Mouse (Mus musculus): ENCODE results near the gene Bend3.

The Bend3 gene

GRCm38 (mm10) chr10:43478751-43479435 lies at the start of gene Bend3:
TSS of gene Bend3 (plus strand) at chr10:43478831.
- DNase-seq (ENCODE audit: low read depth, low spot score): no peak

GRCm38 (mm10) chr10:43430606-43431005 lies 48.0 kb upstream of the Bend3 start:
- DNase-seq (ENCODE audit: low read depth, low spot score): no peak

- DNase-seq (ENCODE audit: low read depth, low spot score): no peak
These were observed 44.3 kb upstream of the Bend3 start for GRCm38 (mm10) chr10:43434326-43434725.

DNA sequence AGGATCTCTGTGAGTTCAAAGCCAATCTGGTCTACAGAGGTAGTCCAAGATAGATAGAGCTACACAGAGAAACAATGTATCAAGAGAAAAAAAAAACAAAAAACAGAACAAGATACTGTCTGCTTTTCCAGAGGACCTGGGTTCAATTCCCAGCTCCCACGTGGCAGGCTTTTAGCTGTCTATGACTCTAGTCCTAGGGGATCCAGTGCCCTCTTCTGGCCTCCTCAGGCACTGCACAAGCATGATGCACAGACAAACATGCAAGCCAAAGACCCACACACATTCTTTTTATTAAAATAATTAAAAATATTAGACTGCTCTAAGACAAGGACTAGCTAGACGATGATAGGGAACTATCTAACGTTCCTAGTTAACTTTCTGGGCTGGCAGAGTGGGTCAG lies 42.9 kb upstream of the Bend3 start:
- no peak for DNase-seq (ENCODE audit: low read depth, low spot score)

- DNase-seq (ENCODE audit: low read depth, low spot score): no peak
These were observed 39.1 kb upstream of the Bend3 start for GRCm38 (mm10) chr10:43439492-43439941.

GRCm38 (mm10) chr10:43440050-43440449 lies 38.6 kb upstream of the Bend3 start:
- DNase-seq (ENCODE audit: low read depth, low spot score): no peak

DNA sequence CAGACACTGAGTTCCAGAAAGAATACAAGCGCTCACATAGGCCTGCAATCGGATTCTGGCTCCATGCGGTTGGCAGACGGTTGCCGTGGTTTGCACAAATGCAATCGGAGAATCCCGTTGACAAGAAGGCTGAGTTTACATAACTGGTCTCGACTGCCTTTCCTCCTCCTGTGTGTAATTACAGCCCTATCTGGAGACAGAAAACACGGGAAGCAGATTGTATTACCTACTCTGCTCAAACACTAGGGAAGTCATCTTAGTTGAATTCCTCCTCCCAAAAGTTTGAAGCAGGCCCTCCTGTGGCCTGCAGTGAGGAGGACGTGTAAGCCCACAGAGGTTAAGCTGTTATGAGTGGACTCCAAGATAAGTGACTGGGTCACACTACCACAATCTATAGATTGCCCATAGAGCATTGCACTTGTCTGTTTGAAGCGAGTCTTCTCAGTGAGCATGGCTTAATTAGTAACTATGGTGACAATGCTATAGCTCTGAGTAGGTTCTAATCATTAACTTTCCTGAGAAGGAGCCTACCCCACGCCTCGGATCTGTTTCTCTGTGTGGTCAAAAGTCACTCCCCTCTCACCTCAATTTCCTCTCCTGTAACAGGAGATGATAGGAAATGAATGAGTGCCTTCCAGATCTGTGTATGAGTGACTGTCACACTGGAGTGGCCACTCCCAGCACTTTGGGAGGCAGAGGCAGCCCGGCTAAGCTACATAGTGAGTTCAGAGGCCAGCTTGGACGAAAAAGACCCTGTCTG lies 37.5 kb upstream of the Bend3 start:
- no peak for DNase-seq (ENCODE audit: low read depth, low spot score)

DNA sequence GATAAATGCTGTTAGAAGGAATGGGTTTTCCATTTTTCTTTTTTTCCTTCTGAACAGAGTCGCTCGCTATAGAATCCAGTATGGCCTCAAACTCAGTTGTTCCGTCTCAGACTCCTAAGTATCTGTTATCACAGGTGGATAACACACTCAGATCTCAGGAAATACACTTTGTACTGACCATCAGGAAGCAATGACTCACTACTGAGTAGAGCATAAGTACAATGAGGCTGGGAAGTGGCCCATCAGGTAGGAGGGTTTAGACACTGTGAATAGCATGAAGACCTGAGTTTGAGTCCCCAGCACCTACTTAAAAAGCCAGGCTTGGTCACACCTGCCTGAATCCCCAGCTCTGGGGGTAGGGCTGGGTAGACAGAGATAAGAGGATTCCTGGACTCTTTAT lies 30.0 kb upstream of the Bend3 start:
- DNase-seq (ENCODE audit: low read depth, low spot score): no peak

- peak; percentile 46 for DNase-seq (ENCODE audit: low read depth, low spot score)
These were observed 26.6 kb upstream of the Bend3 start for GRCm38 (mm10) chr10:43451848-43452662.

DNA sequence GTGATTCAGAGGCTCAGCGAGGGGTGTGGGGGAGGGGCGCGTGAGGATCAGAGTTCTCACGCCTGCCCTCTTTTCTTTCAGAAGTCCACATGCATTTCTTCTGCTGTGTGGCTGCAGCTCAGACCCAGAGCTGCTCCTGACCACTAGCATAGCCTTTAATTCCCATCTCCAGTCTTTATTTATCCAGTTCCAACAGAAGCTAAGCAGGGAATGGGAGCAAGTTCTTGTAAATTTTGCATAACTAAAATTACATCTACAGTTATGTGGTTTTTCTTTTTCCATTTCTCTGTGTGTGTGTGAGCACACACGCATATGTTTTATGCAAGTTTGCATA lies 26.0 kb upstream of the Bend3 start:
- DNase-seq (ENCODE audit: low read depth, low spot score): no peak

GRCm38 (mm10) chr10:43454219-43454618 lies 24.4 kb upstream of the Bend3 start:
- no peak for DNase-seq (ENCODE audit: low read depth, low spot score)

GRCm38 (mm10) chr10:43454671-43455070 lies 24.0 kb upstream of the Bend3 start:
- DNase-seq (ENCODE audit: low read depth, low spot score): no peak

GRCm38 (mm10) chr10:43462821-43463220 lies 15.8 kb upstream of the Bend3 start:
- no peak for DNase-seq (ENCODE audit: low read depth, low spot score)

GRCm38 (mm10) chr10:43463227-43463626 lies 15.4 kb upstream of the Bend3 start:
- DNase-seq (ENCODE audit: low read depth, low spot score): no peak

DNA sequence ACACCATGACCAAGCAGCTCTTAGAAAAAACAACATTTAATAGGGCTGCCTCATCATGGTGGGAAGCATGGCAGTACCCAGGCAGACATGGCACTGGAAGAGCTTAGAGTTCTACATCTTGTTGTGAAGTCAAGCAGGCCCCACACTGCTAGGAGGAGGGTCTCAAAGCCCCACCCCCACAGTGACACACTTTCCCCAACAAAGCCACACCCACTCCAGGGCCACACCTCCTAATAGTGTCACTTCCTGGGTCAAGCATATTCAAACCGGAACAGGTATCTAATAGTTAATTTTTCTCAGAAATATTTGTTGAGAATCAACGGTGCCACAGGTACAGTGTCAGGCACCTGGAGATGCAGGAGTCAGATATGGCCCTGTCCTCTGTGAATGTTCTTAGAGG lies 12.4 kb upstream of the Bend3 start:
- DNase-seq (ENCODE audit: low read depth, low spot score): no peak

DNA sequence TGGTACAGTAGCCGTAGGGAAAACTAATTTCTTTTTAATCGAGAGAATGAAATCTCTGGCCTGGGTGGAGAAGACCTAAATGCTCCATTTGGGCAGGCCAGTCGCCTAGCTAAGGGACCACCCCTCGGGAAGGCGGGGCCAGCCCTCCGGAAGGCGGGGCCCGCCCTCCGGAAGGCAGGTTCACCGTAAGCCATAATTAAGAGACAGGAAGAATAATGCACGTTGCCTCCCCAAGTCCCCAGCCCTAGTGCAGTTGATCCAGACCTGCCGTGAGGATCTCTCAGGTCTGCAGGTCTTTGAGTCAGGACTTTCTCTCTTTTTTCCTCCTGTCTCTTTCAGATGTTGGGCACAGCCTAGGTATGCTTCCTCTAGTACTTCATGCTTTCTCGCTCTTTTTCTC lies 11.0 kb upstream of the Bend3 start:
- DNase-seq (ENCODE audit: low read depth, low spot score): no peak

DNA sequence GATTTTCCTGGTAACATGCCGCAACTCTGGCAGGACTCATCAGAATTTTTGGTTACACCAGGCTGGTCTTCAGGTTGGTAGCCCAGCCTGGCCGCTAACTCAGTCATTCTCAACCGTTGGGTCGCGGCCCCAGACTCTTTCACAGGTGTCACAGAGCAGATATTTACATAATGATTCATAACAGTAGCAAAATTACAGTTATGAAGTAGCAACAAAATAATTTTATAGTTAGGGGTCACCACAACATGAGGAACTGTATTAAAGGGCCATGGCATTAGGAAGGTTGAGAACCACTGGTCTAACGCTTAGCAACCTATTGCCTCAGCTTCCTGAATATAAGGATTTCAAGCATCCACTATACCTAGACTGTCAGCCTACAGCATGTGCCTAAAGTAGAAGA lies 10.3 kb upstream of the Bend3 start:
- DNase-seq (ENCODE audit: low read depth, low spot score): no peak

DNA sequence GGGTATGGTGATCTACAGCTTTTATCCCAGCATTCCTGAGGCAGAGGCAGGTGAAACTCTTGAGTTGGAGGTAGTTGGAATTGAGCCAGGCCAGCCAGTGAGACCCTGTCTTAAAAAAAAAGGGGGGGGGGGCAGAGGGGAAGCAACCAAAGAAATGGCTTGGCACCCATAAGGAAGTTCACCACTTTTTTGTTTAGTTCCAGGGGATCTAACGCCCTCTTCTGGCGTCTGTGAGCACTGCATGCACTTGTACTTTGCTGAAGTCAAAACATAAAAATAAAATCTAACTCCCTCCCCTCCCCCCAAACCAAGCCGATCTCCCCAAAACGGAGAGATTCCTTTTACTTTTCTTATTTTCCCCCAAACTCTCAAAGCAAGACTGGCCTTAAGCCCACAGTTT lies 3.3 kb upstream of the Bend3 start:
- no peak for DNase-seq (ENCODE audit: low read depth, low spot score)

DNA sequence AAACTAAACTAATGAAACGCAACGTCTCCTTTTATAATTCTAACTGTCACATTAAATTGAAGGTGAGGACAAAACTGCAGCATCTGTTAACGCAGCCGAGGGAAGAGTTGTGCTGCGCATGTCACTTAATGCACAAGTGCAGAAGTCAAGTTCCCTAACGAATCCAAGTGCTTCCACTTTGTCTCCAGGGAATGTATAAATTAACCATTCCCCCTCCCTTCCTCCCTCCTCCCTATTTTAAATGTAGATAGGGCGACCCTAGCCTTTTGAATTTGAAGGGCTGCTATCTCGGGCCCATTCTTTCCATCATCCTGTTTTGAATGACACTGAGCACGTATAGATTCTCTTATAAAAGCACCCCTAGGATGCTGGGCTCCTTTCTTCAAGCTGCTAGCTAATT lies 1.2 kb upstream of the Bend3 start:
- no peak for DNase-seq (ENCODE audit: low read depth, low spot score)

GRCm38 (mm10) chr10:43477865-43478681 lies 558 bp upstream of the Bend3 start:
- DNase-seq (ENCODE audit: low read depth, low spot score): peak; percentile 34

DNA sequence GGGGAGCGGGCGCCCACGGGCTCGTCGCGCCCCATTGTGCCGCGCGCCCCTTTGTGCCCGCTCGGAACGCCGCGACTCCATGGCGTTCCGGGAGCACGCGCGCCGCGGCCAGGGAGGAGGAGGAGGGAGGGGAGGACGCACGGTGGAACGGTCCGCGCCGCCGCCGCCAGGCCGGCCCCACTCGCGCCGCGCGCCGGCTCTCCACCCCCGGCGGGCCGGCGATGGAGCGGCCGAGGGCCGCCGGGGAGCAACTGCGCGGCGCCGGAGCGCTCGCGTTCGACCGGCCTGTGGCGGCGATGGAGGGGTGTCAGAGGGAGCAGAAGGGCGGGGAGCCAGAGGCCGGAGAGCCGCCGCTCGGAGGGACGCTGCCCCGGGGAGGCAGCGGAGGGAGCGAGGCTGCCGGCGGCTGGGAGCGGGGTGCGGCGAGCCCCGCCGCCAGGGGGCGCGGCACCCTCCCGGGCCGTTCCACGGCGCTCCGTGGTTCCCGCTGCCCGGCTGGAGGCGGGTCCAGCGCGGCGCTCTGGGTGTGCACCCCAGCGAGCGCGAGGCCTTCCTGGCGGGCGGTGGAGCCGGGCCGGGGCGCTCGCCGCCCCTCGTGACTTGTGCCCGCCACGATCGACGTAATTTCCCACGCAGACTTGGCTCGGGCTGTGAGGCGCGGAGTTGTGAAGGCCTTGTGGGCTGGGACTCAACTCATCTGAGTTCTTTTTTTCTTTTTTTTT lies 966 bp downstream of the Bend3 start:
- peak; percentile 51 for DNase-seq (ENCODE audit: low read depth, low spot score)

Data from brain, embryonic 18.5 days (tissue).